Mouse (Mus musculus) CD4-positive helper T cell, adult 2 months (primary cell): Measurements from ENCODE around the gene Plekhf1.

Source experiments
- DNase-seq: peaks from one replicate; pipeline ENCODE4 v3.0.0-alpha.2; 2012; ENCODE audit warnings: low read depth, missing footprints, low spot score

The Plekhf1 gene

DNA sequence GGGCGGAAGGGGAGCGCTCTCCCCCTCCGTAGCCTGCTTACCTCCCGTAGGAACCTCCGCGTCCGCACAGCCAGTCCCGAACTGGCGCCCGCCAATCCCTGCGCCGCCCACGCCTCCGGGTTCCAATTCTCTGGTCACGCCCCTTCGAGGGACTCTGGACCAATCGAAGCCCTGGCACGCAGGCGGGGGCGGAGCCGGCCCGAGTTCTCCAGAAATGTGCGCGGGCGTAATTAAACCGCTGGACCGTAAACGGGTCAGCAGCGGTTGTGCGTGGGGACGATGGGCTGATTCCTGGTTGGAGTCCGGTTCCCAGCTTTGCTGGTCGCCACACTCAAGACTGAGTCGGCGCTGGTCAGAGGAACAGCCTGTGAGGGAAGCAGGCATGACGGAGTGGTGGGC, at the start of gene Plekhf1:
Plekhf1 (minus strand) TSS at position 117 of the 399 bp plus-strand sequence.
- peak; percentile 73 for DNase-seq

DNA sequence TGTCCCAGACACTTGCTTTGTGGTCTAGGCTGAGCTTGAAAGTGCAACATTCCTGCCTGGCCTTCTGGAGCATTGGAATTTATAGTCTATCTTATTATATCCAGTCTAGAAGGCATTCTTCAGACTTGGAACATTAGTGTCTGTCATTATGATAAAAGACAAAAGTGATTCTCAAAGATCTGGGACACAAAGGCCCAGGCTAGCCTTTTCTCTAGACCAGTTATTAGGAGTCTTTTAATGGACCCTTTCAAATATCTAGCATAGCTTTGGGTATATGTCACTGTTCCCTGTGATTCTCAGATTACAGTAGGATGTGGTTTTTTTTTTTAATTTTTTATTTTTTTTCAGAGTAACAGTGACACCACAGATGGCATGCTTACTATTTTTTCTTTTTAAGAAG, 44.7 kb upstream of the Plekhf1 start:
- DNase-seq, result no peak

DNA sequence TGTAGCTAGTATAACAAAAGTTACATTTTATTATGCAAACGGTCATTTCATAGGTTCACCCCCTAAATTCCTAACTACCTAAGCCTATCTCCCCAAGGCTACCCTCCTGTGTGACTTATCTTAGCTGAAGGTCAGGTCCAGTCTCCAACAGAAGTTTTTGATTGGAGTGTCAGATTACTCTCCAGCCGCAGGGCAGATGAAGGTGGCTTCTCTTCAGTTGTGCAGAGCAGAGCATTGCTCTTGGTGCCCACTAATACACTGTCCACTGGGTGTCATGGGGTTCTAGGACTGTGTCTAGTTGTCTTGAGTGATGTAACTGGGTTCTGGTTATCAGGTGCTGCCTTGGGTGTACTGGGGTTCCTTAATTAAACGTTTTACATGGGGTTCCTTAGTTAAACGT, 44.0 kb upstream of the Plekhf1 start:
- no peak for DNase-seq

DNA sequence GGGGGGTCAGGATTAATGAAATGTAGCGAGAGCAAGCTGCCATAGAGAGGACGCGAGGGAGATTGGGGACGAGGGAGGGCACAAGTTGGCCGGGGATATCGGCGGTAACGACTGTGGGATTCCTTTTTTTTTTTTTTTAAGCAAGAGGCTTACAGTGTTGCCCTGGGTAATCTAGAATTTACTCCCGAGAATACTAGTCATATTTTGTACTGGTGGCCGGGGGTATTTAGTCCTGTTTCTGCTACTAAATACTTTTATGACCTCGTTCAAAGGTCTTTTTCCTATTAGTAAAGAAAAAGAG, 43.6 kb upstream of the Plekhf1 start:
- no peak for DNase-seq

DNA sequence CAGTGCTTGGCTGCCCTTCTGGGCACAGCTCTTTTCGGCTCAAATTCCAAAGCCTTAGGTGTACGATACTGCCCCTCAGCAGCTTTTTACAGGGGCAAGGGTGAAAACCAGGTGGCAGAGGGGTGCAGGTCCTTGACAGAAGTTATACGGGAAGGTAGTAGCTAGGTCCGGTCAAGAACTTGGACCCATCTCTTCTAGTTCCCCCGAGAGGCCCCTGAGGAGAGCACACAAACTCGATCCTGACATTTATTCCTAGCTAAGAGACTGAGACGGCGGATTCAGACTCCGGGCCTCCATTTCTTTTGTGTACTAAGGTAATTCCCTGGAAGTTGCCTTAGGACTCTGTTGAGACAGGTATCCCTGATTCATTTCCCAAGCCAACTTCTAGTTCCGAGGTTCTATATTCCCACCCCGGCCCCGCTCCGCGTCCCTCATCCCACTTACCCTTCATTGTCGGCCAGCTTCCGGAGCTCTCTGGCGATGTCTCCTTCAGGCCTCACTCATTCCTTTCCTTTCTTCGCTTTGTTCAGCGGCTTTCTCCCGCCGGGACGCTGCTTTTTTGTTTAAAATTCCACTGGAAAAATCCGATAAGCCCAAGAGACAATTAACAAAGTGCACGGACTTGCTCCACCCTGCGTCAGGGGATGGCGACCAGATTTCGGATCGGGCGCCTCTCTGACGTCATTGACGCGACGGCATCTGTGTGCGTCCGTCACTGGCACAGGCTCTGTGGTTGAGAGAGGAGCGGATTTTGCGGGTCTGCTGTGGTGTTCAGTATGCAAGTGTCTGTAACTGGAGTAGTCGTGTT, 43.1 kb upstream of the Plekhf1 start, which contains the start of gene Pop4:
Pop4 (minus strand) TSS at position 721 of the 808 bp plus-strand sequence.
- DNase-seq, result peak; percentile 92

DNA sequence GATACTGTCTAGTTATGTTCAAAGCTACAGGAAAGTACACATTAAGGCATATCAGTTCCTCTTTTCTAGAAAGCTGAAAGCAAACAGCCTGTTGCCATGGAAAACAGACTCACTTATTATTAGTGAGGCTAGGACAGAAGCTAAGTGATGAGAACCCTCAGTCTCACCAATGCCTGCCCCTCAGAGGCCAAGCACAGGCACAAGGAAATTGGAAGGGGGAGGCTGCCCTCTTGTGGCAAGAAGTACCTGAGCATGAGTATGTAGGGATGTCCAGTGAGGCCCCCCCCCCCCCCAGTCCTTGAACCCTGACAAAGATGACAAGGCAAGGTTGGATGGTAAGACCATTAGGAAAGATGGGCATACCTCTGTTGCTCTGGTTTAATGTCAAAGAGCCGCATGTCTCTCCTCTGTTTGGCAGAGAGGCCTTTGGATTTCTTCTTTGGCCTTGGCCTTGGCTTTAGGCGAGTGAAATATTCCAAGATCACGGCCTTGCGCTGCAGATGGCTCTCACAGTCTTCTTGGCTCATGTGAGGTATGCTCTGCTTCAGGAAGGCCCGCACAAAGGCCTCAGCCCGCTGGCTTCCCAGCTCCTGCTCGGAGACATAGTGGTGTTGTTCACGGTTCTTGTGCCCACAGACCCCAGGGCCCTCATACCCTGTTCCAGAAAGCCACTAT, 39.3 kb upstream of the Plekhf1 start:
- DNase-seq, result peak; percentile 39

DNA sequence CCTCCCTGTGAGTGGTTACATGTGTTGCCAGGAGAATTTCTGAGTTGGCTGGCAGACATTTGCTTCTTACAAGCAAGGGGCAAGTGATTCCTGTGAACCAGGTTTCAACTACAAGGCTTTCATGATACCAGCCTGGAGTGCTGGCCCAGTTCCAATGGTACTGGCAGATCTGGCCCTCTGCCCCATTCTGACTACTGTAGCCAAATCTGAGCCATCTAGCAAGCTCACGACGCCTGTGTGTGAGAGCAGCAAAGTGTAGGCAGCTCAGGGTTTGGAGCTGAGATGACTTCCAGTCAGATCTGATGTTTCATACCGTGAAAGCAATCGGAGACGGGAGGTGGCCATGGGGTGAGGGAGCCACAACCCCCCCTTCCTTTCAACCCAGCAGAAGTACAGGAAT, 34.6 kb upstream of the Plekhf1 start:
- no peak for DNase-seq

DNA sequence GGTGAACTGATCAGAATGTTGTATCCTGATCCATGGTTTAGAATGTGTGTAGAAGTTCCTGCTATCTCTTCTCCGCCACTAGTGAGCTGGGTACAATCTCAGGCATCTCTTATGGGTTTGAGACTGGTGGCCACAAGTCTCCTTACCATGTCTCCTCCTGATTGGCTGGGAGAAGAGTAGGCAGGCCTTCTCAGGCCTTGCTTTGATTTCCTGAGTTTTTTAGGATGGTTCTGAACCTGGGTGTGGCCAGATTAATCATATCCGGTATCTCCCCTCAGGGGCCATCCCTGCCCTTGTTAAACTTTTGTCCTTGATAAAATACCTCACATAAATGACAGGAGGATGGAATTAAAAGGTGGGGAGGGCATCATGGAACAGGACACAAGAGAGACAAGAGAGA, 31.8 kb upstream of the Plekhf1 start:
- DNase-seq, result no peak

DNA sequence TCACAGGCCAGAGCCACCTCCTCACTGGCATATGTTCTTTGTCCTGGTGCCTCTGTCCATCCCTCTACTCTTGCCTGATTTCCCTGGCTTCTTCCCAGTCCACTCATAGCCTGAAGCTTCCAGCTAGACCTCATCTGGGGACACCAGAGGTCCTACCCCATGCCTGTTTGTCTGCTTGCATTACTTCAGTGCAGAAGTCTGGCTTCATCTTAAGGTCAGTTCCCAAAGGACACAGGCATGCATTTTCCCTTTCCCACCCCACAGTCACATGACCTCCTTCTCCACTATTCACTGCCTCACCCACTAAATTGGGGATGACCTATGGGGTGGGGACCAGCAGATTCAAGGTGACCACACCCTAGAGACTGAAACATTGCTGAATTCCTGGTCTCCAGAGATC, 25.6 kb upstream of the Plekhf1 start:
- no peak for DNase-seq

DNA sequence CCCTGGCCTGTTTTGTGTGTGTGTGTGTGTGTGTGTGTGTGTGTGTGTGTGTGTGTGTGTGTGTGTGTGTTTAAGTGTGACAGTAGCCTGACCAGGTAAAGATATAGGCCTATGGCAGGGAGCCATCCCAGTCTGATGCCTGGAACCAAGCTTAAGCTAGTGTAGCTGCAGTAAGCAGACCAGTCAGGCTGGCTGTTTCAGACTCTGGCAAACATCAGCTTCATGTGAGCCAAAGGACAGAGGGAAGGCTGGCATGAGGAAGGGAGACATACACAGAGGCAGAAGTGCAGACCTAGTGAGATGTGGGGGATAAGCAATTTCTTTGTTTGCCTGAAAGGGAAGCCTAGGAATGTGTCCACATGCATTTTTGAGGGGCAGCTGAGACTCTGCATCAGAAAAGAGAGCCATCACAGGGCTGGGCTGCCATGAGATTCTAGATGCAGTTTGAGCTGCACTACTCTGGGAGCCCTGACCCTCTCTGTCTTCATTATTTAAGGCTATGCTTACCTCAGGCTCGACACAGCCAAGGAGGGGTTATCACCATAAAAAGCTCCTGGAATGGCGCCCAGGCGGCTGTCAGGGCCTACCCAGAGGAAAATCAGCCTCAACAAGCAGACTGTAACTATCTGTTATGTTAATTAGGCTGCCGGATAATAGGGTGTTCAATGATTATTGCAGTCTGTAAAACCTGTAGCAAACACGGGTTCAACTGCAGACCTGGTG, 23.8 kb upstream of the Plekhf1 start:
- no peak for DNase-seq

DNA sequence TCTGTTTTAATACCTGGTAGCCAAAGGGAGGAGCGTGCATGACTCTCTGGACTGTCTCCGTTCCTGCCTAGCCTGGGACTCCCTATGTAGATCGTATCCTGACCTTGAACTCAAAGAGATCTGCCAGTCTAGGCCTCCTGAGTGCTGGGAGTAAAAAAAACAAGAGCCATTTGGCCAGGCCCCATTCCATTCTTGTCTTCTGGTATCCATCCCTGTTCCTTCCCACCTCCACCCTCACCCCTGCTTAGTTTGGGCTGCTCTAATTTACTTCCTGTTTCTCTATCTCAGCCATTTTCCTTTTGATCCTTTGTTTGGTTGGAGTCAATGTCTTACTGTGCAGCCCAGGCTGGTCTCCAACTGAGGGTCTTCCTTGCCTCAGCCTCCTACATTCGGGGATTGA, 14.6 kb upstream of the Plekhf1 start:
- no peak for DNase-seq

DNA sequence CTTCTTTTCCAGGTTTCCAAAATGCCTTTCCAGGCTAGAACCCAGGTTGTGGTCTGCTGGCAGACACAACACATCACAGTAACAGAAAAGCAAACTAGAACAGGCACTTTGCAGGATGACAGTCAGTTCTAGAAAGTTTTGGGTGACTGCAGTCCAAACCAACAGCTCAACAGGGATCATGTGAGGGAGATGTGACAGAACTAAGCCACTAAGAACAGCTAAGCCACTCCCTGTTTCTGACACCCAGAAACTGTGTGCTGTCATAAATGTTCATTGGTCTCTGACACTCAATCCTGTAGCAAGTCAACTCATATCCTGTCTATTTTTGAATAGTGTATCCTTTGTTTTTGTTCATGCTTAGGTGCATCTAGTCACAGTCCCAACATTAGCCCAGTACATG, 9.3 kb upstream of the Plekhf1 start:
- no peak for DNase-seq

DNA sequence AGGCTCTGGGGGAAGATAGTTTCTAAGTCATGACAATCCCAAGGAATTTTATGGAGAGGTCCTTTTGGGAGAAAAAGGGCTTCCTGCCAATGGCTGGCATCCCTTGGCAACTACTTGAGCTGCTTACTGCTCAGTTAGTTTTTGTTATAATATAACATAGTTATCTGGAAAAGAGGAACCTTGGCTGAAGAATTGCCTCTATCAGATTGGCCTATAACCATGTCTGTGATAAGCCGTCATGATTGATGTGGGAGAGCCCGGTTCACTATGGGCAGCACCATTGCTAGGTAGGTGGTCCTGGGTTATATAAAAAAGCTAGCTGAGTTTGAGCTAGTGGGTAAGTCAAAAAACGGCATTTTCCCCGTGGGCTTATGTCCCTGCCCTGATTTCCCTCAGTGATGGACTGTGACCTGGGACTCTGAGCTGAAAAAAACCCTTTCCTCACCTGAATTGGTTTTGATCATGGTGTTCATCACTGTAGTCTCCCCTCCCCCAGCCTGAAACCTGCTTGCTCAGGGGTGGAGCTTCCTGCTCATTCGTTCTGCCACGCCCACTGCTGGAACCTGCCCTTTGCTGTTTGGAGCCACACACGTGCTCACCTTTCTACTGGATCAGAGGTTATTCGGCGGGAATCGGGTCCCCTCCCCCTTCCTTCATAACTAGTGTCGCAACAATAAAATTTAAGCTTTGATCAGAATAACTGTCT, 8.7 kb upstream of the Plekhf1 start:
- DNase-seq, result no peak

DNA sequence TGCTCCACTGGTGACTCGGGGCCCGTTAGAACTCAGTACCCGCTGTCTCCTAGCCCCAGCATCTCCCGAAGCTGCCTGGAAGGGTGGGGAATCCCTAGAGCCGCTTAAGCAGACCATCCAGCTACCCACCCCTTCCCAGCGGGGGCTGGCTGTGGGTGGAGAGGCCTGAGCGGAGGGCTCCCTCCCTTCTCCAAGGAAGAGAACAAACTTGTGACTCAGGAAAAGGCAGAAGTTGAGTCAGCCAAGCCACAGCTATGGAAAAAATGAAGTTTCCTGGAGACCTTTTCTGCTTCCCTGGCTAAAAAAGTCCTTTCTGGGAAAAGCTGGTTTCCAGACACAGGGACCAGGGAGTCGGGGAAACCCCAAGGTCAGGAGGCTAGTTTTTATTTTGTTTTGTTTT, 2.5 kb upstream of the Plekhf1 start:
- DNase-seq, result no peak

DNA sequence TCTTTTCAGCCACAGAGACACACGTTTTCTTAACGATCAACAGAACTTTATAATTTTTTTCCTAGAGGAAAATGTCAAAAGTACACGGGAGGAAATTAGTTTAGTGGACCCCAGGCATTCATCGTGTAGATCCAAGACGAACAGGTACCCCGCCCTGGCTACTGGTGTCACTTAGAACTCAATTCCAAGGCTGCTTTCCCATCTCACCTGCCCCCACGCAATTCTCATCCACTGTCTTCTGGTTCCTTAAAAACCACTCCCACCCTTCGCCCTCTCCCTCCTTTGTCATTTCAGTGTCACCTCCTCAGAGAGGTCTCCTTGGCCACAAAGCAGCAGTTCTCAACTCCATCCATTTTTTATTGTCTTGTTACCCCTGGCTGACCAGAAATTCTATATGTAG, 513 bp upstream of the Plekhf1 start:
- no peak for DNase-seq

DNA sequence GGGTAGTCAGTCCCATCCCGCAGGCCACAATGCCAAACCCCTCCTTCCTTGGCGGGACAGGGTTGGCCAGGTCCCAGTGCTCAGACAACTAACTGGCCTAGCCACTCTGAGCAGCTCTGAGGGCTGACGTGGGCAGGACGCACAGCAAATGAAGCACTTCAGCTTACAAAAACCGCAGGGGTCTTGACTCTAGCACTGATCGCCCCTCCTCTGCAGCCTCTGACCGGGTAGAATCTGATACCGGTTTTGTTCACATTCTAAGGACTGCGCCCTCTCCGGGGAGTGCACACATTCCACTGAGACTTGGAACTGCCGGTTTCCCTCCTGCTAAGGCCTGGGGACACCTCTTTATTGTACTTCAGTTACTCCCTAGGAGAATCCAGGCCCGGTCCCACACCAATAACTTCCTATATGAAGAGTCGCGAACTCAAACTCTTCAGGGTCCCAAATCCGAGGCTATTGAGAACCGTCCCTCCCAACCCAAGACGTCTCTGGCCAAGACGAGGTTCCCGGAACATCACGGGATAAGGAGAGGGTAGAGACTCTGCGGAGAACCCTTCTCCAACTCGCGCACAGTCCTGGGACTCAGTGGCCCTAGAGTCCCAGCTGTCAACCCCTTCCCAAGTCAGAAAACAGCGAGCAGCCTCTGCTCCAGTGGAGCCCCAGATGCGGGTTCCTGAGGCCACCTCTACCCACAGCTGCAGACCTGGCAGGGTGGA, 476 bp downstream of the Plekhf1 start:
- DNase-seq, result peak; percentile 24

DNA sequence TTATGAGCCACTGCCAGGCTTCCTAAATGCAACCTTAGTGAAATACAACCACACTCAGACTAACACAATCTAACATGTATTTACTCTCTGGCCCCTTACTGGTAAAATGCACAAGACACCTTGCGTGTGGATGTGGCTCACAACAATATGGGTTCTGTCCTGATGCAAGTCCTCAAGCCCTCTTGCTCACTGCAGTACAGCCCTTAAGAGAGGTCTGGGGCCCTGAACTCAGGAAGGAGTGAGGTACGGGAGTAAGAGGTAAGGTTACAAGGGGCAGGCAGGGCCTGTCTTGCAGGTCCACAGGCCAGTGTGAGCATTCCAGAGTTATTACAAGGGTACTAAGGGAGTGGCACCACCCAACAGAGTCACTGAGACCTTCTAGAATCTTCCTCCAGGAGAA, 1.6 kb downstream of the Plekhf1 start:
- no peak for DNase-seq

DNA sequence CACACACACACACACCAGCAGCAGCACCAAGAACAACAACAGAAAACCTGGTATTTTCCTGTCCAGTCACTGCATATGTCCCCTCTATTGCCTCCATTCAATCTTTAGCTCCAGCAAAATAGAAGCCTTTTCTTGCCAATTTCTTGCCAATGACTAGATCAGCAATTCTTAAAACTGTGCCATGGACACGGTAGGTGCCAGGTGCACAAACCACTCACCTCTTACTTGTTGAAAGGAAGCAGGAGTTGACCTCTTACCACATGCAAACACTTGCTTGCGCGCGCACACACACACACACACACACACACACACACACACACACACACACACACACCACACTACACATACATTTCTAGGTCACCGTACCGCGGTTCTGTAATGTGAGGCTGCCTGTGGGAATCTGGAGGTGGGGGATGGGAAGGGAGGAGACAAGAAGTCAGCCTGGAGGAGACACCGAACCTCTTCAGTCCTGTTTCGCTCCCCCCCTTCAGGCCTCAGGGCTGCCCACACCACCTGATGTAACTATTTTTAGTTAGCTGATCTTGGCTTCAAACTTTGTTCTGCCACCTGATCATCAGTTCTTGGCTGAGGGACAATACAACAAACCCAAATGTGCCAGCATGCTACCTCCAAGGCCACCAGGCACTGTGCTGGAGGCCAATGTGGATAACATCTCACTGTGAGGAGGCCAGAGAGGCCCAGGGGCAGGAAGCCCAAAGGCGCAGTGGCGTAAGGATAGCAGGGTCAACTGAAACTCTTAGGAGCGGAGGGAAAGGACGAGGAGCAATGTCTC, 3.0 kb downstream of the Plekhf1 start:
- DNase-seq, result no peak

DNA sequence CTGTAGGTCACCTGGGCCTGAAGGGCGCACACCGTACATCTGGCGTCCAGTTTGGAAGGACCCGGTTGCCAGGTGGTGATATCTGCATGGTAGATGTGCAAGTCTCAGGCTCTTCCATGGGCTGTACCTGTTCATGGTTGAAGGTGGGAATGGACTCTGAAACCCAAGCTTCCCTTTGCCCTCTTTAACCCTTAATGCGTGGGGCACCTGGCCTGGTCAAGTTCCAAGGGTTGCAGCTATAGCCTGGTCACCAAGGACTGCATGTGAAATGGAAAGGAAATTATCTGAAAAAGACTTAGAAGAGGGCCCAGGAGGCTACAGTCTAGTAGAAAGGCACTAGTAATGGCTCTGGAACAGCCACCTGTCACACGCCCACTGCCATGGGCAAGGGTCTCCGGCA, 7.0 kb downstream of the Plekhf1 start:
- DNase-seq, result no peak

DNA sequence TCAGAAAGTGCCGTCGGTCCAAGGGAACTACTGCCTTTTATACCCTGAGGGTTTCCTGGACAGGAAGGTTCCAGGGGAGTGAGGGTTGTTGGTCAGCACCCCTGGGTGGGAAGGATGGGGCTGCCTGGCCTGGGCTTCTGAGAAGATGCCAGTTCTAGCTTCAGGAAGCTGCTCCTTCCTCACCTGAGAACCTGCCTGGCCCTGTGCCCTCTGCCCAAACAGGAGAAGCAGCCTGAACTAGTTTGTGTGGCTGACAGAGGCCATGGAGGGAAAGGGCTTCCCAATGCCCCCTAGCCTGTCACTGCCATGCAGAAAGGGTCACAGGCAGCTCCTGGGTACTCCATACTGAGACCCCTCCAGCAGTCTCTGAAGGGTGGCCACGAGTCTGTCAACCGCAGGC, 8.3 kb downstream of the Plekhf1 start:
- DNase-seq, result no peak
